Mouse (Mus musculus) heart, postnatal 0 days (tissue): Measurements from ENCODE around the gene Pafah1b2. TPM values are rescaled to one million over a fixed set of nuclear protein-coding genes. Genes with fewer than 3 reads are reported as not detected.
A peak's percentile ranks its signal among the peaks of the same experiment; 100 is the strongest.

ENCODE experiments used
- ATAC-seq: fragments of 200-750 bp; cut with Nextera tagmentation; 2 replicates; pipeline ENCODE4 v1.8.0; 2017; ENCODE audit warnings: low read depth, moderate number of reproducible peaks, moderate library complexity; ENCODE audit not compliant: insufficient read depth
- DNase-seq: peaks from one replicate; pipeline ENCODE4 v3.0.0-alpha.2; 2016; ENCODE audit warnings: low spot score
- H3K27ac ChIP-seq: fragments of 300-500 bp; sonication (generic); 2 replicates; pipeline ENCODE4 v1.5.1; 2014; ENCODE audit warnings: low read depth, mild to moderate bottlenecking
- H3K27me3 ChIP-seq: fragments of 300-500 bp; sonication (generic); 2 replicates; pipeline ENCODE4 v1.6.1; 2014; ENCODE audit warnings: low read length, mixed read lengths; ENCODE audit not compliant: control insufficient read depth, insufficient read depth
- H3K36me3 ChIP-seq: fragments of 300-500 bp; sonication (generic); replicated peaks from 2 replicates; pipeline ENCODE4 v1.6.1; 2014; ENCODE audit warnings: low read length, mixed read lengths; ENCODE audit not compliant: control insufficient read depth, insufficient read depth
- H3K4me1 ChIP-seq: fragments of 300-500 bp; sonication (generic); 2 replicates; pipeline ENCODE4 v1.6.1; 2014; ENCODE audit warnings: antibody characterized with exemption; ENCODE audit not compliant: control insufficient read depth, insufficient read depth
- H3K4me2 ChIP-seq: fragments of 300-500 bp; sonication (generic); 2 replicates; pipeline ENCODE4 v1.6.1; 2014; ENCODE audit warnings: low read depth, mild to moderate bottlenecking, low read length, moderate library complexity
- H3K4me3 ChIP-seq: fragments of 300-500 bp; sonication (generic); 2 replicates; pipeline ENCODE4 v1.5.1; 2014; ENCODE audit warnings: low read depth, low read length
- H3K9ac ChIP-seq: fragments of 300-500 bp; sonication (generic); replicated peaks from 2 replicates; pipeline ENCODE4 v1.6.1; 2014; ENCODE audit warnings: low read depth, low read length, mixed read lengths
- H3K9me3 ChIP-seq: fragments of 300-500 bp; sonication (generic); replicated peaks from 2 replicates; pipeline ENCODE4 v1.6.1; 2016; ENCODE audit warnings: low read length; ENCODE audit not compliant: control insufficient read depth
- CTCF ChIP-seq: IDR thresholded peaks from 2 replicates; pipeline ENCODE4 v1.5.1; 2016; ENCODE audit warnings: antibody characterized with exemption, control low read depth, low read depth
- EP300 ChIP-seq: IDR thresholded peaks from 2 replicates; pipeline ENCODE4 v1.6.1; 2016; ENCODE audit warnings: antibody characterized with exemption, low read depth
- WGBS: fragments of 180-500 bp; shearing (Covaris S2); extraction: QIAGEN DNeasy Blood & Tissue Kit; methylation state at CpG from one replicate; pipeline ENCODE4 v1.1.7; 2014; 5-methylcytosine and 5-hydroxymethylcytosine counted together
- polyA plus RNA-seq: library from polyadenylated mRNA; unstranded; fragments of >200 nt; fragmentation: Nextera tagmentation; extraction: Ambion mirVana; gene quantifications from 2 replicates; pipeline ENCODE4 v1.2.1, GENCODE M21; 2015
- total RNA-seq: library from RNA; depleted of rRNA; stranded (reverse); fragments of >200 nt; gene quantifications from 2 replicates; pipeline ENCODE4 v1.2.3, GENCODE M21; 2014; ENCODE audit warnings: low replicate concordance

Pafah1b2 gene
- total and polyA plus RNA-seq, 2 experiments from 2014 or later = 41.0 to 92.8 TPM

- peaks cover 46% of the 10 kb centered on the region for H3K4me1 ChIP-seq
- H3K9ac ChIP-seq = no peak overlapping the region
- ATAC-seq (no peak), DNase-seq (no peak)
- WGBS = 48% methylated on average over 6 of the region's 6 CpGs
- H3K9me3 ChIP-seq = no peaks in the 10 kb centered on the region
- TF ChIP-seq CTCF = no peak
- TF ChIP-seq EP300 = no peak
- H3K4me3 ChIP-seq = no peak overlapping the region
- H3K4me2 ChIP-seq = no peak overlapping the region
- 0 out of 2 replicates have a peak, but pooled peaks cover 3% of the 10 kb centered on the region for H3K36me3 ChIP-seq
- H3K27ac ChIP-seq = peak overlapping the region; percentile 35
- H3K27me3 ChIP-seq = no peaks in the 10 kb centered on the region
These were observed 18.5 kb upstream of the Pafah1b2 start for GRCm38 (mm10) chr9:46030968-46031367.

GRCm38 (mm10) chr9:46030184-46030583 lies 17.7 kb upstream of the Pafah1b2 start:
- TF ChIP-seq EP300 (no peak), CTCF (no peak)
- Histone ChIP-seq H3K9ac (no peak overlapping the region), H3K27ac (no peak overlapping the region)

GRCm38 (mm10) chr9:46029534-46029933 lies 17.0 kb upstream of the Pafah1b2 start:
- Histone ChIP-seq H3K4me3 (no peak overlapping the region), H3K36me3 (0 out of 2 replicates have a peak, but pooled peaks cover 3% of the 10 kb centered on the region), H3K27me3 (no peaks in the 10 kb centered on the region), H3K9me3 (no peaks in the 10 kb centered on the region), H3K9ac (no peak overlapping the region), H3K4me2 (no peak overlapping the region), H3K27ac (no peak overlapping the region), H3K4me1 (peaks cover 35% of the 10 kb centered on the region)
- ATAC-seq (no peak), DNase-seq (no peak)
- WGBS = 69% methylated on average over 6 of the region's 6 CpGs
- no peak for TF ChIP-seq EP300

More at GRCm38 (mm10) chr9:46030184-46030583, 17.7 kb upstream of the Pafah1b2 start:
- Histone ChIP-seq H3K36me3 (0 out of 2 replicates have a peak, but pooled peaks cover 3% of the 10 kb centered on the region), H3K4me3 (no peak overlapping the region), H3K4me2 (no peak overlapping the region), H3K9me3 (no peaks in the 10 kb centered on the region), H3K27me3 (no peaks in the 10 kb centered on the region), H3K4me1 (peaks cover 39% of the 10 kb centered on the region)
- no peak for ATAC-seq
- WGBS = 81% methylated on average over 5 of the region's 5 CpGs
- DNase-seq = no peak

GRCm38 (mm10) chr9:46027994-46028393 lies 15.5 kb upstream of the Pafah1b2 start:
- H3K9ac ChIP-seq = no peak overlapping the region
- H3K4me1 ChIP-seq = peaks cover 32% of the 10 kb centered on the region
- ATAC-seq (no peak), DNase-seq (no peak)
- 0 out of 2 replicates have a peak overlapping the region, but pooled peaks have one; percentile 4 for H3K27ac ChIP-seq
- no peak overlapping the region for H3K4me2 ChIP-seq
- no peaks in the 10 kb centered on the region for H3K27me3 ChIP-seq
- H3K4me3 ChIP-seq = no peak overlapping the region
- WGBS = 53% methylated on average over 8 of the region's 8 CpGs
- 0 out of 2 replicates have a peak, but pooled peaks cover 3% of the 10 kb centered on the region for H3K36me3 ChIP-seq
- TF ChIP-seq EP300 = no peak
- no peak for TF ChIP-seq CTCF
- H3K9me3 ChIP-seq = no peaks in the 10 kb centered on the region

GRCm38 (mm10) chr9:46026058-46026849 lies 13.8 kb upstream of the Pafah1b2 start:
- ATAC-seq (no peak), DNase-seq (no peak)
- peaks cover 7% of the 10 kb centered on the region; the same call in 1 of the 2 replicates for H3K36me3 ChIP-seq
- H3K4me3 ChIP-seq = no peak overlapping the region
- TF ChIP-seq CTCF = no peak
- no peak for TF ChIP-seq EP300
- no peaks in the 10 kb centered on the region for H3K9me3 ChIP-seq
- H3K4me2 ChIP-seq = no peak overlapping the region
- 85% methylated on average over 9 of the region's 9 CpGs for WGBS
- no peak overlapping the region for H3K9ac ChIP-seq
- peaks cover 15% of the 10 kb centered on the region for H3K4me1 ChIP-seq
- no peak overlapping the region for H3K27ac ChIP-seq
- H3K27me3 ChIP-seq = no peaks in the 10 kb centered on the region
